Mouse (Mus musculus): Measurements from ENCODE around the gene Ddx23.

DNA sequence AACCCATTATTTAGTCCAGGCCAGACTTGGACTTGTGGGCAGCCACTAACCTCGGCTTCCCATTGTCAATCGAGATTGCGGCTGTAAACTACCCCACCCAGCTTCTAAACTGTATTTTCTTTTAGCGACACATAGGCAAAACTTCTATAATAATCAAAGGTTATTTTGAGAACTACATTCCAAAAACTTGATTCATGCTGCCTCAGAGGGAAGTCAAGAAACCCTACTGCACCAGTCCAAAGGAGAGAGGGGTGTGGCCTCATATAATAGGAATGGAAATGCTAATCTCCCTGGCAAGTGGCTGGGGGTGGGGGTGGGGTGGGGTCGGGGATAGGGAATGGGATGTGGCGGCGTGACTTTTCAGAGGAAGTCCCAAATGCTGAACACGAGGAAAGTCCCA is 36.6 kb downstream of the Ddx23 start:
- TF ChIP-seq POLR2A (IDR thresholded peaks at IDR 0.05; ENCODE audit: borderline replicate concordance, control insufficient read depth, low read depth, low read length) = no peak
- no peak for TF ChIP-seq CTCF (IDR thresholded peaks at IDR 0.05; ENCODE audit: control insufficient read depth, insufficient read depth, low read length)

Measured in bone marrow, adult 2 months (tissue).